Mouse (Mus musculus): ENCODE results near the gene Crybb1. TPM values are rescaled to one million over a fixed set of nuclear protein-coding genes. Genes with fewer than 3 reads are reported as not detected.

The Crybb1 gene
- polyA plus RNA-seq, 1 experiment from 2014 or later: 2.7 TPM

DNA sequence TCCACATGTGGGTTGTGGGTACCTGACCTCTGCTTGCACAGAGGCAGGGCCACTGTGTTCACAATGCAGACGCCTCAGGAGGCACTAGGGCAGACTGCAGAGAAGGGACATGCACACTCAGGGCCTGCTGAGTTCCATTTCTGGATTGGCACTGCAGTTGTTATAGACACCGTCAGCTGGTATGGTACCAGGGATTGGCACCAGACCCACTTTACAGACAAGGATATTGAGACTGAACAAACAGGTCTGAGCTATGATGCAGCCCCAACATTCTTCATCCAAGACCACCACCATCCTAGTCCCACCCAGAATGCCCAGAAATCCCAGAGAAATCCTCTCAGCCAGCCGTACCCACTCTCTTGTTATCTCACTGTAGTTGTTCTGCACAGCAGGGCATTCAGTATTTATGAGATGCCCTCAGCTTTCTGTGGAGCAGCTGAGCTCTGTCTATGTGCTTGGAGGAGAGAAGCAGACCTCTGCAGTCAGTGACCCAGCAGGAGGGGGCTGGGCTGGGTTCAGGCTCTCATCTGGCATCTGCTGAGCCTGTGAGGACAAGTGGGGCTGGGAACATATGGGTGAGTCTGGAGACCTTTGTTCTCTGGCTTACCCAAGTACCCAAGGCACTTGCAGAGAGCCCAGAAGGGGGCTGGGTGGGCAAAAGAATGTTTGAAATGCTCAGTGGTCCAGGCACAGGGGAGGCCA, 16.7 kb upstream of the Crybb1 start:
- Histone ChIP-seq H3K4me3 (replicated peaks) (no peak overlapping the region), H3K27me3 (no peaks in the 10 kb centered on the region), H3K4me1 (replicated peaks) (peaks cover 54% of the 10 kb centered on the region), H3K9me3 (no peaks in the 10 kb centered on the region), H3K9ac (replicated peaks) (no peak overlapping the region), H3K4me2 (replicated peaks) (peak overlapping the region; percentile 3; the same call in 1 of the 2 replicates), H3K27ac (peak overlapping the region; percentile 98), H3K36me3 (no peaks in the 10 kb centered on the region)
- ATAC-seq: peak; percentile 49
- 51% methylated on average over 3 of the region's 3 CpGs for WGBS

DNA sequence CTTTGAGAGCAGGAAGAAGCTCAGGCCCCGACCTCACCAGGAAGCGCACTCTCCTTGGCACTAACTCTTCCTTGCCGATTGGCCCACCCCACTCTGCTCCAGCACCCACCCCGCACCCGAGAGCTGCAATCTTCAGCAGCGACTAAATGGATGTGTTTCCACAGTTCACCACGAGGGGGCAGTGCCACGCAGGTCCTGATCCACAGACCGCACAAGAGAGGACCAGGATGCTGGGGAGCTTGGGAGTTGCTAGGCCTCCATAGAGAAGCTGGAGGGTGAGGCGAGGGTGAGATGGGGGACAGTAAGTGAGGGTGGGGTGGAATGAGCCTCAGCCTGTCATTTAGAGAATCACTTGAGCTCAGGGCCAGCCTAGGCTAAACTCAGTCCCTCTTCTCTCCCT, 14.9 kb upstream of the Crybb1 start:
- H3K9me3 ChIP-seq: no peaks in the 10 kb centered on the region
- H3K4me3 ChIP-seq (replicated peaks): no peak overlapping the region
- ATAC-seq: peak; percentile 44
- 0 out of 2 replicates have a peak overlapping the region, but pooled peaks have one; percentile 98 for H3K27ac ChIP-seq
- H3K27me3 ChIP-seq: no peaks in the 10 kb centered on the region
- H3K9ac ChIP-seq (replicated peaks): no peak overlapping the region
- WGBS: 3% methylated on average over 10 of the region's 10 CpGs
- H3K36me3 ChIP-seq: no peaks in the 10 kb centered on the region
- H3K4me2 ChIP-seq (replicated peaks): no peak overlapping the region; the same call in 1 of the 2 replicates
- H3K4me1 ChIP-seq (replicated peaks): peaks cover 53% of the 10 kb centered on the region

DNA sequence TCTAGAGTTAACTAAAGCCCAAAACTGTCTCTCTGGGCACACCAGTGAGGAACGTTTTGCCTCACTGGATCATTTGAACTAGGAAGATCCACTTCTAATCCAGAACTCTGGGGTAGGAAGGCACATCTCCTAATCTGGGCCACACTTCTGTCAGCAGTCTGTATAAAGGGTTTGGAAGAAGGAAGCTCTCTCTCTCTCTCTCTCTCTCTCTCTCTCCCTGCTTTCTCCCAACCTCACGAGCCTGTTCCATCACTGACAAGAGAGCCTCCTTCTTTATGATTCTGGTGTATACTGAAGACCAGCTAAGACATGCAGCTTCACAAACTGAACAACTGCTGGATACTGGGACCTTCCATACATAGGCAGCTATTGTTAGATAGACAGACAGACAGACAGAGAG, 13.8 kb upstream of the Crybb1 start:
- Histone ChIP-seq H3K27me3 (no peaks in the 10 kb centered on the region), H3K27ac (no peak overlapping the region), H3K4me1 (replicated peaks) (peaks cover 42% of the 10 kb centered on the region), H3K9me3 (no peaks in the 10 kb centered on the region), H3K4me3 (replicated peaks) (no peak overlapping the region), H3K4me2 (replicated peaks) (no peak overlapping the region), H3K9ac (replicated peaks) (no peak overlapping the region), H3K36me3 (no peaks in the 10 kb centered on the region)
- 86% methylated on average over 2 of the region's 2 CpGs for WGBS
- no peak for ATAC-seq

DNA sequence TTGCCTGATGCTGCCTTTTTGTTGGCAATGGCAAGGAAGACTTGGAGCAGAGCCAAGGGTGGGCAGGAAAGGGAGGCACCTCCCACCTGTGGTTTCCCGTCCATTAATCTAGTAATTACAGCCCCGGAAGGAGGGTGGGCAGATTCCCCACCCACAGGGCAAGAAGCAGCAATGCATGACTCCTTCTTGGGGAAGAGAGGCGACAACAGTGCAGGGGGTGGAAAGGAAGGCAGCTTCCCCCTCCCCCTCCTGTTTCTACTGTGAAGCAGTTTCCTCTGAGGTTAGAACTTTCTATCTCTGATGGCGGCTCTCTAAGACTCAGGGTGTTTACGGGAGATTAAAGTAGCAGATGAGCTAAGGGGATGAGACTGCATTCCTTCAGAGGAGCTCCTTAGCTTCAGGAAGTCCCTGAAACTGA, 13.2 kb upstream of the Crybb1 start:
- ATAC-seq: no peak
- WGBS: 76% methylated on average over 5 of the region's 5 CpGs

DNA sequence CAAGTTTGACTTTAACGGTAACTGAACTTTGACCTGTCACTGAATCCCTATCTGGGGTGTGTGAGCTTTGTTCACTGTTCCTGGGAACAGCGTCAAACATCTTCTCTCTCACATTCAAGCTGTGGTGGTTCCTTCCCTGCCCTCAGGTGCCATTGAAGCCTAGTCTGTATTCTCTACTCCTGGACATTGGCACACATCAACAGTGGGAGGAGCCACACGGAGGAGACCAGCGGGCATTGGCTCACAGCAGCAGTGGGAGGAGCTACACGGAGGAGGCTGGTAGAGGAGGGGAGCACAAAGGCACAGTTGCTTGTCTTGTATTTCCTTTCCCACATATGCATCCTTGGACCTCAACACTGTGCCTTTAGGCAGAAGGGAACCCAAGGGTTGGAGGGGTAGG, 12.6 kb upstream of the Crybb1 start:
- no peak for ATAC-seq
- 54% methylated on average over 5 of the region's 5 CpGs for WGBS
- Histone ChIP-seq H3K27me3 (no peaks in the 10 kb centered on the region), H3K9me3 (no peaks in the 10 kb centered on the region), H3K4me3 (replicated peaks) (no peak overlapping the region), H3K4me1 (replicated peaks) (peaks cover 30% of the 10 kb centered on the region), H3K9ac (replicated peaks) (no peak overlapping the region), H3K36me3 (no peaks in the 10 kb centered on the region), H3K4me2 (replicated peaks) (no peak overlapping the region), H3K27ac (no peak overlapping the region)

More for the DNA sequence above, 13.2 kb upstream of the Crybb1 start:
- Histone ChIP-seq H3K9me3 (no peaks in the 10 kb centered on the region), H3K4me1 (replicated peaks) (peaks cover 37% of the 10 kb centered on the region), H3K27ac (no peak overlapping the region), H3K36me3 (no peaks in the 10 kb centered on the region), H3K27me3 (no peaks in the 10 kb centered on the region), H3K9ac (replicated peaks) (no peak overlapping the region), H3K4me3 (replicated peaks) (no peak overlapping the region), H3K4me2 (replicated peaks) (no peak overlapping the region)

DNA sequence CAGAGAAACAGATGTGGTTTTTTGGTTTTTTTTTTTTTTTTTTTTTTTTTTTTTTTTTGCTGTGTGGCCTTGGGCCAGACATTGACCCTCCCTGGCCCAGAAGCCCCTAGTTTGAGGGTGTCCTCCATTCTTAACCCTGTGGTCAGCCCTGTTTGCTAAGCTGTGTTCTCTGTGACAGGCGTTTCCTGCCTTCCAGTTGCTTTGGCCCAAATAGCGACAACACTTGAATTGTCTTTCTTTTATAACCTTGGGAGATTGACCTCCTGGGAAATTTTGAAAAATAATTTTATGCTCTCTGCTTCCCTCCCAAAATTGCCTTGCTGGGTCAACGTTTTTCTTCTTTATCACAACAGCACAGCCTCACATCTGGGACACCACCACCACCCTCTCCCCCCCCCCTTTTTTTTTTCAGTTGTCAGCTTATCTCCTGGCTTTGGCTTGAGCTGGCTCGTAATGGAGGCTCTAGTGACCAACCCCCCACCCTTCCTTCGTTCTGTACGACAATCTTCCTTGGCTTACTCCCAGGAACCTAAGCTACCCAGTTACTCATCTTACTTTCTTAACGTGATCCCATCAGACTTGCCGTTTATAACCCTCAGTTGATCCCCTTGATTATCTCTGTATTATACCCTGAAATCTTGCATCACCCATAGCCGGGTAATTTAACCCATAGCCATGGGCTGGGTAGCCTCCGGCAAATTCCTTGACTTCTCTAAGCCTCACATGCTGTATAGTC, 11.9 kb upstream of the Crybb1 start:
- Histone ChIP-seq H3K4me2 (replicated peaks) (no peak overlapping the region), H3K9ac (replicated peaks) (no peak overlapping the region), H3K36me3 (no peaks in the 10 kb centered on the region), H3K27ac (no peak overlapping the region), H3K4me3 (replicated peaks) (no peak overlapping the region), H3K9me3 (no peaks in the 10 kb centered on the region), H3K27me3 (no peaks in the 10 kb centered on the region), H3K4me1 (replicated peaks) (peaks cover 23% of the 10 kb centered on the region)
- WGBS: 70% methylated on average over 10 of the region's 10 CpGs
- no peak for ATAC-seq

DNA sequence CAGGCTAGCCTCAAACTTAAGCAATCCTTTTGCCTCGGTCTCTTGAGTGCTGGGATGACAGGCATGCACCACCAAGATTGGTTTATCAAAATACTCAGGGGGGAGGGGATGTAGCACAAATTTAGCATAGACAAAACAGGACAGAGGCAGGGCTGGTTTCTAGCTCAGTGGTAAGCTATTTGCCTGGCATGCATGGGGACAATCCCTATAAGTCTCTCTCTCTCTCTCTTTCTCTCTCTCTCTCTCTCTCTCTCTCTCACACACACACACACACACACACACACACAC, 11.4 kb upstream of the Crybb1 start:
- ATAC-seq: no peak
- no peaks in the 10 kb centered on the region for H3K27me3 ChIP-seq
- whole genome bisulfite sequencing: 70% methylated on average over 1 of the region's 1 CpGs

DNA sequence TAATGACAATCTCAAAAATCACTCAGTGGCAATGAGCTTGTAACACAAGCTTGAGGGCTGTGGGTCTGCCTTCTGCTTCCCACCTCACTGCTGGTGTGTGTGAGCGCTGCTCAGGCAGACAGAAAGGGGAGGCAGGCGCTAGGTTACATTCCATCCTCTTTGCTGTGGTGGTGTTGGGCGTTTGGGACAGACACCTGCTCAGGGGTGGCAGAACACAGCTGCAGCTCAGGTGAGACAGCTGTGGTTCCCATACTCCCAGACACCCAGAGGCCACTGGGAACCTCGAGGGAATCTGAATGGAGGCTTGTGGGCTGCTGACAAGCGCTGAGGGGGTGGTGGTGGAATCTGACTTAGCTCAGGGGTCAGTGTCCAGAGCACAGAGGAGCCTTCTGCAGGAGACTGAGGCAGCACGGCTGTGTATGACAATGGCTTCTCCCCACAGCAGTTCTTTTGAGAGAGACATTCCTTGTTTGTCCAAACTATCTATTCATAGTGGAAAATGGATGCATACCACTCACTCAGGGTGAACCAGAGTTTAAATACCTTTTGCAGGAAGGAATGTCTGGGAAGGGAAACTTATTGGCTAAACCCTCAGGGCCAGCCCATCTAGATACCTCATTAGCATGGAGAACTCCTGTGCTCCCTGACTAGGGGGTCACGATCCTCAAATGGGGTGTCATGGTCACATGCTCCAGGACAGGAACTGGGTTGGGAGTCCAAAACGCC, 10.6 kb upstream of the Crybb1 start:
- Histone ChIP-seq H3K36me3 (no peaks in the 10 kb centered on the region), H3K27me3 (no peaks in the 10 kb centered on the region), H3K9ac (replicated peaks) (no peak overlapping the region), H3K27ac (no peak overlapping the region), H3K4me2 (replicated peaks) (no peak overlapping the region), H3K4me1 (replicated peaks) (peaks cover 11% of the 10 kb centered on the region), H3K9me3 (no peaks in the 10 kb centered on the region), H3K4me3 (replicated peaks) (no peak overlapping the region)
- no peak for ATAC-seq
- 51% methylated on average over 8 of the region's 8 CpGs for WGBS

More for the DNA sequence above, 11.4 kb upstream of the Crybb1 start:
- Histone ChIP-seq H3K27ac (no peak overlapping the region), H3K9ac (replicated peaks) (no peak overlapping the region), H3K4me1 (replicated peaks) (peaks cover 18% of the 10 kb centered on the region), H3K4me3 (replicated peaks) (no peak overlapping the region), H3K4me2 (replicated peaks) (no peak overlapping the region), H3K9me3 (no peaks in the 10 kb centered on the region), H3K36me3 (no peaks in the 10 kb centered on the region)

DNA sequence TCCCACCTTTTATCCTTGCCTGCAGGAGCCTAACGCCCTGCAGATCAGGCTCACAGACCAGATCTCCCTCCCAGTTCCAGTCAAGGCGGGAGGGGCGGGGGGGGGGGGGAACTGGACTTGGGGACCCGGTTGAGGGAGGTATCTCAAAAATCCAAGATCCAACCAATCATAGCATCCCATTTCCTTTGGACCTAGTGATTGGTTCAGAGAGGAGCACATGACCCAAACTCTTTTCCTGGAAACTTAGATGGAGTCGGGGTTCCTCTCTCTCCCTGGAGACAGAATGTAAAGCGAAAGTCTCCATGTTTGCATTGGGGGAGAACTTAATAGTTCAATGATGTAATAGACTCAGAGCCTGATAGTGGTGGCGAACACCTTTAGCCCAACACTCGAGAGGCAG, 8.2 kb upstream of the Crybb1 start:
- ATAC-seq: no peak
- Histone ChIP-seq H3K4me2 (replicated peaks) (no peak overlapping the region), H3K9me3 (no peaks in the 10 kb centered on the region), H3K4me1 (replicated peaks) (no peaks in the 10 kb centered on the region), H3K4me3 (replicated peaks) (no peak overlapping the region), H3K27ac (no peak overlapping the region), H3K36me3 (no peaks in the 10 kb centered on the region), H3K27me3 (no peaks in the 10 kb centered on the region), H3K9ac (replicated peaks) (no peak overlapping the region)
- WGBS: 48% methylated on average over 8 of the region's 8 CpGs

DNA sequence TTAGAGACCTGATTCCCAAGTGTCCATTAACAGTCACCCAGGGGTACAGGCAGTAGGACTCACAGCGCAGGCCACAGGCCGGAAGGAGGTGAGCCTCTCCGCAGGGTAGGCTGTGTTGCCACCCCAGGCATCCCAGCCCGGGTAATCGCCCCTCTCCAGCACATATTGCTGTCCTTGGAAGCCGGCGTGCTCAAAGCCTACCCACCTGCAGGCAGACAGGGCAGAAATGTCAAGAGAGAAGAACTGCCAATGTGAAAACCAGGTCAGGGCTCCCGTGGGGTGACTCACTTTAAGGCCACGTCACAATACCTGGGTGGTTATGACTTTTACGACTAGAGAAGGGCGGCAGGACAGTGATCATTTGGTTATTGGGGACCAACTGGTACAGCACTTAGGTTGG, 6.5 kb upstream of the Crybb1 start:
- no peaks in the 10 kb centered on the region for H3K27me3 ChIP-seq
- 0 out of 2 replicates have a peak, but pooled peaks cover 4% of the 10 kb centered on the region for H3K4me1 ChIP-seq (replicated peaks)
- no peak overlapping the region for H3K4me2 ChIP-seq (replicated peaks)
- no peak overlapping the region for H3K9ac ChIP-seq (replicated peaks)
- no peak overlapping the region for H3K27ac ChIP-seq
- WGBS: 90% methylated on average over 11 of the region's 11 CpGs
- no peak for ATAC-seq
- H3K9me3 ChIP-seq: no peaks in the 10 kb centered on the region
- no peaks in the 10 kb centered on the region for H3K36me3 ChIP-seq
- H3K4me3 ChIP-seq (replicated peaks): no peak overlapping the region

DNA sequence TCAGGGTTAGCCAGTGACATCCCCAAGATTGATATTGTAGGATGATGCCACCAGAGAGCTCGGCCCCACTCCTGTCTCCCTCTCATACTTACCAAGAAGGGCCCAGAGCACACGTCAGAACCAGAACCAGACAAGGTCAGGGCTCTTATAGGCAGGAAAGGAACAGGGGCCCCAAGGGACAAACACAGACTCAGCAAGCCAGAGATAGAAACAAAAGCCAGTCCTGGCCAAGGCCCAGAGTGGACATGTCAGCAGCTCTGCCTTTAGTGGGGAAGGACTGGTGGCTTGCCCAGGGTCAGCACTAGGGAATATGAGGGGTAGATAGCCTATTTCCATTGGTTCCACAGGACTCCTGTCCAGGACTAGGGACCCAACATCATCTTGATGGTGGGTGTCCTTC, 3.2 kb upstream of the Crybb1 start, which contains the start of gene Cryba4:
Gene Cryba4, minus strand, starts transcription at position 119 of the 400 bp plus-strand sequence.
- H3K36me3 ChIP-seq: no peaks in the 10 kb centered on the region
- no peak within 1 kb of the TSS for H3K4me3 ChIP-seq (replicated peaks)
- H3K4me2 ChIP-seq (replicated peaks): no peak within 1 kb of the TSS
- WGBS: 60% methylated on average over 2 of the region's 2 CpGs
- no peak within 1 kb of the TSS for H3K9ac ChIP-seq (replicated peaks)
- no peaks in the 10 kb centered on the region for H3K27me3 ChIP-seq
- H3K27ac ChIP-seq: no peak within 1 kb of the TSS
- 0 out of 2 replicates have a peak, but pooled peaks cover 7% of the 10 kb centered on the region for H3K4me1 ChIP-seq (replicated peaks)
- H3K9me3 ChIP-seq: no peaks in the 10 kb centered on the region
- ATAC-seq: no peak

DNA sequence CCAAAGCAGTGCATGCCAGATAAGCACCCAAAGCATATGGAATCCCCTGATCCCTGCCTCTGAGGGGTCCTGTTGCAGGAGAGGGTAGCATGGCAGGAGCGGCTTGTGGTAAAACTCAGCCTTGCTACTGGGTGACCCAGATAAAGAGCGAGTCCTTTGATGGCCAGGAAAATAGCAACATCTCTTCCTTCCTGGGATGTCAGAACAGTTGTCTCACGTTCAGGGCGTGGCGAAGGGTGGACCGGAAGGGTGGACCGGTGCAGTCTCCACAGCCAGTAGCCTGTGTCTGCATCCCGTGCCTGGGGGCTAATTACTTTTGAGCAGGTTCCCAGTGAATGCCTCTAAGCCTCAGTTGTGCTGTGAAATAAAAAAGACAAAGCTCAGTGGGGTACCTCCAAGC, 2.4 kb upstream of the Crybb1 start:
- H3K27me3 ChIP-seq: no peaks in the 10 kb centered on the region
- H3K27ac ChIP-seq: no peak overlapping the region
- no peak overlapping the region for H3K9ac ChIP-seq (replicated peaks)
- H3K9me3 ChIP-seq: no peaks in the 10 kb centered on the region
- WGBS: 23% methylated on average over 8 of the region's 8 CpGs
- no peak for ATAC-seq
- no peaks in the 10 kb centered on the region for H3K36me3 ChIP-seq
- 0 out of 2 replicates have a peak, but pooled peaks cover 7% of the 10 kb centered on the region for H3K4me1 ChIP-seq (replicated peaks)
- no peak overlapping the region for H3K4me2 ChIP-seq (replicated peaks)
- H3K4me3 ChIP-seq (replicated peaks): no peak overlapping the region

Measured in midbrain, embryonic 13.5 days (tissue).